Mouse (Mus musculus) frontal cortex, adult (tissue): ENCODE measurements around the gene Tas2r136.

Source experiments
- ATAC-seq: cut with Nextera tagmentation; 2 replicates; pipeline ENCODE4 v1.9.2; 2017; ENCODE audit warnings: mild to moderate bottlenecking, moderate library complexity, mixed read lengths; ENCODE audit not compliant: low TSS enrichment

Tas2r136 gene

DNA sequence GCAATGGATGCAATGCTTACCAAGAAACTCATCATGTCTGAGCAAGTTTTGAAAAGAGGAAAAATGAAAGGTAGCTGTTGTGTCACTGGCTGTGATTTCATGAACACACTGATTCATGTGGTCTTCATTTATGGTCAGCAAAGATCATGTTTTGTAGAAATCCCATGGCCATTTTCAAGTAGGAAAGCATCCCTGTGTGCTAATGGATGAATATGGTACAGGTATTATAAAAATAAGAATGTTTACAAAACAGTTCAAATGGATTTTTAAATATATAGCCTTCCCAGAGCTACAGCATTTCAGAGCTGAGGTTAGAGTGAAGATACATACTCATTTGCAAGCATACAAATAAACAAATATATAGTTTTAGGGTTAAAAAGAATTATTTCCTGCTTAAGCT is at the start of gene Tas2r136:
Gene Tas2r136, minus strand, starts transcription at position 101 of the 400 bp plus-strand sequence.
- ATAC-seq: no peak

DNA sequence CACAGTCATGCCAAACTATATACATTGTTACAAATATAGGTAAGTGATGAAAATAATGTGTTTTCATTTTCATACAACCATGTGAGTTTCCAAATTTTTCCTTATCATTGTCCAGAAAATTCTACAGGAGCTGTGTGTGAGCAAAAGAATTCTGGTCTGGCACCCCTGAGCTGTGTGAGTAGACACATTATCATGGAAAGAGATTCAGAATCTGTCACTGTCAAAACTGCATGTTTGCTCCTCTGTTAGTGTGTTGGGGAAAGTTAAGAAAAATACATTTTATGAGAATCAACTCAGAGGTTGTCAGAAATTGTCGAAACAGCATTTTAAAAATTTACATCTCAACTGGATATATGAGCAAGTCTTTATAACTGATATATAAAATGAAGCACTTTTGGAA is 24.6 kb upstream of the Tas2r136 start, which contains the start of gene Tas2r117:
Gene Tas2r117, plus strand, starts transcription at position 301 of the 400 bp plus-strand sequence.
- no peak for ATAC-seq

- ATAC-seq: no peak
Observed at GRCm38 (mm10) chr6:132795393-132795792, 17.4 kb upstream of the Tas2r136 start.

- no peak for ATAC-seq
Observed at GRCm38 (mm10) chr6:132761831-132762230, 16.1 kb downstream of the Tas2r136 start, which contains the start of gene Tas2r102. Gene Tas2r102, plus strand, starts transcription at chr6:132762131.

- ATAC-seq: no peak
Observed at GRCm38 (mm10) chr6:132754430-132754829, 23.5 kb downstream of the Tas2r136 start, which contains the start of gene Tas2r124. Gene Tas2r124, plus strand, starts transcription at chr6:132754730.

DNA sequence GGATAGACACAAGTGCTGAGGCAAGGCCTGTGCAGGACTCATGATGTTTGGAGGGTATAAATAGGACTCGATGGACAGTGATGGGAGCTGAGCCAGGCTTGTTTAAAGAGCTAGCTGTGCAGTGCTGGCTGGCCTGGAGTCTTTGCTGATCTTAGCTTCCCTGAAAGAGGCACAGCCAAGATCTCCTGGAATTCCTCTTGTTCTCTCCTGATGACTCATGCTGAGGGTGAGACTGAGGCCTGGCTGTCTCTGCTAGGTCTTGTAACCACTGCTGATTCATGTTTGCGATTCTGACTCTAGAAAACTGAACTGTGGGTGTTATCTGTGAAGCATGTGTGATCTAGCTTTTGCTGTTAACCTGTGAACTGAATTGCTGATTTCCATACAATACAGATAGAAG is 27.8 kb downstream of the Tas2r136 start:
- ATAC-seq: peak; percentile 96

- no peak for ATAC-seq
Observed at GRCm38 (mm10) chr6:132737935-132738334, 40.0 kb downstream of the Tas2r136 start, which contains the start of gene Tas2r115. Gene Tas2r115, minus strand, starts transcription at chr6:132738035.
